In the genomic region with DNA sequence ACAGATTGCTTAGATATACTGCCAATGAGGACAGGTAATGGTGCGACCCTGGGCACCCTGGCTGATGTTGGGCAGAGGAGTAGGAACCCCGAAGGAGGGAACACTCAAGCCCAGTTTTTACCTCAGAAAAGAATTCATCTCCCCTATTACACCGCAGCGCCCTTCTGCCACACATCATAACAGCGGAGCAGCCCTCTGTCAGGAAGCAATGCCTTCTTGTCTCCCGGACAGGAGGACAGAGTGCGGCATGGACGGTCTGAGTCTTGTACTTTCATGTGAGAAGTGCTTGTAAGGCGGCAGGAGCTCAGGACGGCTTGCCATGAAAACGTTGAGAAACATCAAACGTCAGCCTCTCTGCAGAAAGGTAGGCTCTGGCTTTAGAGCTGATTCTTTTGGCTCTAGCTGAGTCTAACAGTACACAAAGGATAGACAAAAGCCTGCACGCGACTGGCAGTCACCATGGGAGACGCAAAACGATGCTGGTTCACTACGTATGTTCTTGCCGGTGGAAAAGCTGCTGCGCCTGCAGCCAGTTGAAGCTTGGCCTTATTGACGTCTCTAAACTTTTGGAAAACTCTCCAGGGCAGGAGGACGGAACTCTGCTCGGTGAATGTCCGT, we compare ENCODE assay signal across 13 mouse cellular contexts. TPM values are rescaled to one million over a fixed set of nuclear protein-coding genes. Genes with fewer than 3 reads are reported as not detected.
DNase-seq lines count a peak whose midpoint lies in the region; ATAC-seq and TF ChIP-seq lines count a peak whose summit lies in the region.
"Had no signal": no experiment of that assay in that cellular context is flagged by ENCODE, and none has a peak within 500 bp of the region (broad histone marks: within the 10 kb centered on the region; RNA-seq: fewer than 3 reads in every experiment).

No protein-coding gene starts in this region.

- H3K4me1 ChIP-seq in heart, embryonic 10.5 days: no peaks in the 10 kb centered on the region
- H3K4me1 ChIP-seq in hindbrain, embryonic 10.5 days (replicated peaks): peaks cover 29% of the 10 kb centered on the region
- H3K4me1 ChIP-seq in midbrain, embryonic 13.5 days (replicated peaks): peaks cover 22% of the 10 kb centered on the region
- H3K4me1 ChIP-seq in liver, postnatal 0 days (ENCODE audit: insufficient read depth): no peaks in the 10 kb centered on the region

- DNase-seq in heart, adult 11 months: peak; percentile 65
- DNase-seq in heart, embryonic 10.5 days (ENCODE audit: low spot score): no peak
- DNase-seq in ZHBTc4 (ENCODE audit: low read depth, low spot score): peak; percentile 42
- peak; percentile 37 for DNase-seq in hindbrain, embryonic 10.5 days (ENCODE audit: low spot score)
- DNase-seq in cerebellum, adult 11 months: no peak
- no peak for DNase-seq in liver, postnatal 0 days
- DNase-seq in adrenal gland, postnatal 14 days: no peak
- DNase-seq: adrenal gland, postnatal 25 days; heart, adult 18-20 months; thymus, postnatal 4 days had no signal

- TF ChIP-seq EP300 in liver, postnatal 0 days (IDR thresholded peaks at IDR 0.05; ENCODE audit: low read depth): no peak

- no peak overlapping the region for H3K27ac ChIP-seq in heart, embryonic 10.5 days
- peak overlapping the region; percentile 78 for H3K27ac ChIP-seq in hindbrain, embryonic 10.5 days
- peak overlapping the region; percentile 12; the same call in 1 of the 2 replicates for H3K27ac ChIP-seq in midbrain, embryonic 13.5 days
- H3K27ac ChIP-seq in liver, postnatal 0 days (ENCODE audit: low read depth): no peak overlapping the region
- H3K27ac ChIP-seq: macrophage had no signal

- WGBS in heart, embryonic 10.5 days: 79% methylated on average over 23 of the region's 23 CpGs
- whole genome bisulfite sequencing in hindbrain, embryonic 10.5 days: 53% methylated on average over 23 of the region's 23 CpGs
- 18% methylated on average over 23 of the region's 23 CpGs for WGBS in midbrain, embryonic 13.5 days
- WGBS in liver, postnatal 0 days (ENCODE audit: insufficient replicate concordance): 79% methylated on average over 23 of the region's 23 CpGs

- TF ChIP-seq CTCF in liver, postnatal 0 days (IDR thresholded peaks at IDR 0.05; ENCODE audit: low read depth): no peak

- no peak overlapping the region for H3K4me3 ChIP-seq in heart, embryonic 10.5 days
- peak overlapping the region; percentile 25; the same call in 1 of the 2 replicates for H3K4me3 ChIP-seq in hindbrain, embryonic 10.5 days
- H3K4me3 ChIP-seq in midbrain, embryonic 13.5 days (replicated peaks): peak overlapping the region; percentile 27
- no peak overlapping the region for H3K4me3 ChIP-seq in liver, postnatal 0 days (ENCODE audit: low read depth, low read length)
- H3K4me3 ChIP-seq: erythroblast, embryonic 14.5 days had no signal

- peak overlapping the region; percentile 62 for H3K9ac ChIP-seq in midbrain, embryonic 13.5 days (replicated peaks)
- no peak overlapping the region for H3K9ac ChIP-seq in liver, postnatal 0 days (replicated peaks)

- peak; percentile 79 for ATAC-seq in midbrain, embryonic 13.5 days
- no peak for ATAC-seq in liver, postnatal 0 days

- H3K36me3 ChIP-seq in heart, embryonic 10.5 days: no peaks in the 10 kb centered on the region
- H3K36me3 ChIP-seq in hindbrain, embryonic 10.5 days: no peaks in the 10 kb centered on the region
- no peaks in the 10 kb centered on the region for H3K36me3 ChIP-seq in midbrain, embryonic 13.5 days
- no peaks in the 10 kb centered on the region for H3K36me3 ChIP-seq in liver, postnatal 0 days (replicated peaks; ENCODE audit: insufficient read depth, low read length)

- no peaks in the 10 kb centered on the region for H3K27me3 ChIP-seq in heart, embryonic 10.5 days (ENCODE audit: insufficient read depth, poor library complexity, severe bottlenecking)
- no peaks in the 10 kb centered on the region for H3K27me3 ChIP-seq in hindbrain, embryonic 10.5 days (ENCODE audit: insufficient read depth, poor library complexity, severe bottlenecking)
- H3K27me3 ChIP-seq in midbrain, embryonic 13.5 days: no peaks in the 10 kb centered on the region
- H3K27me3 ChIP-seq in liver, postnatal 0 days (ENCODE audit: insufficient read depth, low read length): no peaks in the 10 kb centered on the region

- peak overlapping the region; percentile 57 for H3K4me2 ChIP-seq in midbrain, embryonic 13.5 days (replicated peaks)
- H3K4me2 ChIP-seq in liver, postnatal 0 days (ENCODE audit: low read depth, low read length): no peak overlapping the region

- no peaks in the 10 kb centered on the region for H3K9me3 ChIP-seq in heart, embryonic 10.5 days
- H3K9me3 ChIP-seq in hindbrain, embryonic 10.5 days: no peaks in the 10 kb centered on the region
- H3K9me3 ChIP-seq in midbrain, embryonic 13.5 days: no peaks in the 10 kb centered on the region
- no peaks in the 10 kb centered on the region for H3K9me3 ChIP-seq in liver, postnatal 0 days (ENCODE audit: low read length)

RNA-seq across cellular contexts. Expression of gene Naa30, which starts 44.8 kb away (rescaled TPM):
- 8.2 and 12.2 TPM in 2 replicates for polyA plus RNA-seq in heart, embryonic 10.5 days (2016; fragmentation: Nextera tagmentation; extraction: Ambion mirVana)
- polyA plus RNA-seq in hindbrain, embryonic 10.5 days (2016; fragmentation: Nextera tagmentation; extraction: Ambion mirVana): 8.1 and 9.8 TPM in 2 replicates
- 13.9 and 14.6 TPM in 2 replicates for polyA plus RNA-seq in midbrain, embryonic 13.5 days (2015; fragmentation: Nextera tagmentation; extraction: Ambion mirVana)
- polyA plus RNA-seq in liver, postnatal 0 days (2015; fragmentation: Nextera tagmentation; extraction: Ambion mirVana): 3.4 and 4.5 TPM in 2 replicates
- 26.5 and 28.8 TPM in 2 replicates for total RNA-seq in adrenal gland, postnatal 14 days (2021)

Comparison
In these comparisons a context has a peak if more than half of its experiments do, and no peak if none do; other contexts are left out.
1. DNase-seq: peak in heart, adult 11 months (single experiment), ZHBTc4 (single experiment) and hindbrain, embryonic 10.5 days (single experiment); none in heart, embryonic 10.5 days (single experiment), cerebellum, adult 11 months (single experiment), liver, postnatal 0 days (single experiment) and adrenal gland, postnatal 14 days (single experiment).
2. H3K27ac ChIP-seq: peak in hindbrain, embryonic 10.5 days (single experiment) and midbrain, embryonic 13.5 days (single experiment); none in heart, embryonic 10.5 days (single experiment) and liver, postnatal 0 days (single experiment).
3. H3K4me3 ChIP-seq: peak in hindbrain, embryonic 10.5 days (single experiment) and midbrain, embryonic 13.5 days (single experiment); none in heart, embryonic 10.5 days (single experiment) and liver, postnatal 0 days (single experiment).